Mouse (Mus musculus): Measurements from ENCODE around the gene Prodh2. TPM values are rescaled to one million over a fixed set of nuclear protein-coding genes. Genes with fewer than 3 reads are reported as not detected.

The Prodh2 gene
- polyA plus RNA-seq, 1 experiment from 2014 or later = 205 TPM

DNA sequence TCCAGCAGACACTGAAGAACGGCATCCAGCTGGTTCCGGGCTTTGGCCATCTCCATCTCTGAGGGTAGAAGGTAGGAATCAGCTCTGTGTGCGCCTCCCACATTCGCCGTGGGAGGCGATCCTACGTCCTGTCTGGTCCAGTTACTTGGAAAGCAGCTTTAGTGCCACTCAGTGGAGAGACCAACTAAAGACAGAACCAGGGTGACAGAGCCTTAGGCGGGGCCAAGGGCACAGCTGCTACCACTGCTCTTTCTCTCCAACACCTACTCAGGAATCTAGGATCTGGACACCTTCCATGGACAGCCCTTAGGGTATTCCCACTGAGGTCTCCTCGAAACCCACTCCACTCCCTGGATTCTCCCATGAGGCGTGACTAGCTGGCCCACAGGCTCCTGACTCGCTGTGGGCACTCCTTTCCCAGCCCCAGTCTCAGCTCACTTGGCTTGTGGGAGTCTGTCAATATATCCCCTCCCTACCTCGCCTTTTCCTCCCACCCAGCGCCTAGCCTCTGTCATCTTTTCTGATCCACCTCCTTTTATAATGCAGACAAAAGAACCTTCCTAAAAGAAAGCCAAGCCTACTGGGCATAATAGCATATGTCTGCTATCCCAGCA lies 64.6 kb downstream of the Prodh2 start:
- DNase-seq (no peak), ATAC-seq (no peak)
- WGBS (ENCODE audit: insufficient replicate concordance) = 84% methylated on average over 13 of the region's 13 CpGs
- peak overlapping the region; percentile 80 for H3K4me2 ChIP-seq (ENCODE audit: low read depth, low read length)
- H3K9me3 ChIP-seq (ENCODE audit: low read length) = no peaks in the 10 kb centered on the region
- H3K4me3 ChIP-seq (ENCODE audit: low read depth, low read length) = peak overlapping the region; percentile 58; the same call in 1 of the 2 replicates
- H3K27me3 ChIP-seq (ENCODE audit: insufficient read depth, low read length) = no peaks in the 10 kb centered on the region
- H3K36me3 ChIP-seq (replicated peaks; ENCODE audit: insufficient read depth, low read length) = peaks cover 22% of the 10 kb centered on the region
- H3K9ac ChIP-seq (replicated peaks) = peak overlapping the region; percentile 31; the same call in 1 of the 2 replicates
- H3K27ac ChIP-seq (ENCODE audit: low read depth) = no peak overlapping the region
- peaks cover 26% of the 10 kb centered on the region for H3K4me1 ChIP-seq (ENCODE audit: insufficient read depth)
- TF ChIP-seq EP300 (IDR thresholded peaks at IDR 0.05; ENCODE audit: low read depth) (no peak), CTCF (IDR thresholded peaks at IDR 0.05; ENCODE audit: low read depth) (no peak)

DNA sequence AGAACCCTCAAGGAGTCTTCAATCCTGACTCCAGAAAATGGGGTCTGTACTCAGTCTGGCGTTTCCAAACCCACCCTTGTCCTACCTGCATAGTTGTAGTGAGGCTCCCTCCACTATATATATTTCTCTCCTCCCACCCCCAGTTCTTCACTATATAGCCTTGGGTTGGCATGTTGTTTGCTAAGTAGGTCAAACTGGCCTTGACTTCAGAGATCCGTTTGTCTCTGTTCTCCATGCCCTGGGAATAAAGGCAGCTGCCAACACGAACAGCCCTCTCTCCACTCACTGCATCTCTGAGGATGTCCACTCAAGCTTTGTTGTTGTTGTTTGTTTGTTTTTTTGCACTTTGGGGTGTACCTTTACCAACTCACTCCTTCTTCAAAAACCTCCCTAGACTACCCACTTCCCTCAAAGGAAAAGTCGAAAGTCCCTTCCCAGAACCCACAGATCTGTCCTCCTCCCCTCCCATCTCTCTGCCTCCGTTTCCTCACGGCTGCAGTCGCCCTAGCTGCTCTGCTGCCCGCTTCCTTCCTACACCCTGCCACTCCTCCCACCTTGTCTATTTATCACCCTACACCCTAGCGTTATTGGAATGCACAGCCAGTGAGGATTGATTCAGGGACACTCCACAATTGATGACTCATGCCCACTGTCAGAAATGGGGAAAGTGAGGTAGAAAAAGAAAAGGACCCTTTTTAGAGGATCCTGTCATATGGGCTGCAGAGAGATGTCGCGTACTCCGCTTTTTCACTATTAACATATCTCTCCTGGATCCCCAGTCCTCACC lies 65.4 kb downstream of the Prodh2 start:
- peaks cover 22% of the 10 kb centered on the region for H3K36me3 ChIP-seq (replicated peaks; ENCODE audit: insufficient read depth, low read length)
- H3K4me3 ChIP-seq (ENCODE audit: low read depth, low read length) = peak overlapping the region; percentile 58
- H3K9me3 ChIP-seq (ENCODE audit: low read length) = no peaks in the 10 kb centered on the region
- TF ChIP-seq CTCF (IDR thresholded peaks at IDR 0.05; ENCODE audit: low read depth) (no peak), EP300 (IDR thresholded peaks at IDR 0.05; ENCODE audit: low read depth) (no peak)
- ATAC-seq (peak; percentile 18), DNase-seq (no peak)
- peak overlapping the region; percentile 60 for H3K9ac ChIP-seq (replicated peaks)
- 8% methylated on average over 12 of the region's 12 CpGs for WGBS (ENCODE audit: insufficient replicate concordance)
- no peaks in the 10 kb centered on the region for H3K27me3 ChIP-seq (ENCODE audit: insufficient read depth, low read length)
- peaks cover 20% of the 10 kb centered on the region for H3K4me1 ChIP-seq (ENCODE audit: insufficient read depth)
- peak overlapping the region; percentile 80 for H3K4me2 ChIP-seq (ENCODE audit: low read depth, low read length)
- H3K27ac ChIP-seq (ENCODE audit: low read depth) = peak overlapping the region; percentile 55

GRCm38 (mm10) chr7:30559443-30559954 lies 66.1 kb downstream of the Prodh2 start, which contains the start of gene Lin37:
TSS of gene Lin37 (minus strand) at chr7:30559838.
- H3K4me1 ChIP-seq (ENCODE audit: insufficient read depth) = peaks cover 24% of the 10 kb centered on the region

DNA sequence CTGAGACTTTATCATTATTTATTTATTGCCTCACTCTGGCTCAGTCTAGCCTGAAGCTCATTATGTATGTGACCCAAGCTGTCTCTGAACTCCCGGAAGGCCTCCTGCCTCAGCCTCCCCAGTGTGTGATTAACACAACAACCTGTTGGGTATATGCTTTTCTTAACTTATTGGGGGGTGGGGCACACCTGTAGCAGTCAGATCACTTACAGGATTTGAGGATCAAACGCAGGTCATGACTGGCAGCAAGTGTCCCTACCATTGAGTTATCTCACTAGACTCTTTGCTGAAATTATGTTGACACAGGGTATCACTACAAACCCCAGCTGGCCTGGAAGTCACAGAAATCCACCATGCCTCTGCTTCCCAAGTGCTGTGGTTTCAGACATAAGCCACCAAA lies 66.9 kb downstream of the Prodh2 start:
- peaks cover 24% of the 10 kb centered on the region for H3K4me1 ChIP-seq (ENCODE audit: insufficient read depth)
- peak overlapping the region; percentile 80; the same call in 1 of the 2 replicates for H3K4me2 ChIP-seq (ENCODE audit: low read depth, low read length)
- DNase-seq (no peak), ATAC-seq (no peak)
- WGBS (ENCODE audit: insufficient replicate concordance) = 67% methylated on average over 2 of the region's 2 CpGs
- H3K27ac ChIP-seq (ENCODE audit: low read depth) = peak overlapping the region; percentile 55; the same call in 1 of the 2 replicates
- H3K36me3 ChIP-seq (replicated peaks; ENCODE audit: insufficient read depth, low read length) = peaks cover 20% of the 10 kb centered on the region
- H3K4me3 ChIP-seq (ENCODE audit: low read depth, low read length) = no peak overlapping the region
- H3K27me3 ChIP-seq (ENCODE audit: insufficient read depth, low read length) = no peaks in the 10 kb centered on the region
- H3K9me3 ChIP-seq (ENCODE audit: low read length) = no peaks in the 10 kb centered on the region
- no peak overlapping the region for H3K9ac ChIP-seq (replicated peaks)
- no peak for TF ChIP-seq EP300 (IDR thresholded peaks at IDR 0.05; ENCODE audit: low read depth)
- TF ChIP-seq CTCF (IDR thresholded peaks at IDR 0.05; ENCODE audit: low read depth) = no peak

More at GRCm38 (mm10) chr7:30559443-30559954, 66.1 kb downstream of the Prodh2 start, which contains the start of gene Lin37:
- ATAC-seq = peak; percentile 80
- peak; percentile 92 for DNase-seq
- under 1% methylated on average over 20 of the region's 20 CpGs for WGBS (ENCODE audit: insufficient replicate concordance)
- Histone ChIP-seq H3K9me3 (ENCODE audit: low read length) (no peaks in the 10 kb centered on the region), H3K4me3 (ENCODE audit: low read depth, low read length) (peak within 1 kb of the TSS; percentile 58), H3K4me2 (ENCODE audit: low read depth, low read length) (peak within 1 kb of the TSS; percentile 80), H3K27me3 (ENCODE audit: insufficient read depth, low read length) (no peaks in the 10 kb centered on the region), H3K9ac (replicated peaks) (peak within 1 kb of the TSS; percentile 60), H3K27ac (ENCODE audit: low read depth) (peak within 1 kb of the TSS; percentile 55), H3K36me3 (replicated peaks; ENCODE audit: insufficient read depth, low read length) (peaks cover 22% of the 10 kb centered on the region)
- TF ChIP-seq CTCF (IDR thresholded peaks at IDR 0.05; ENCODE audit: low read depth) (no peak), EP300 (IDR thresholded peaks at IDR 0.05; ENCODE audit: low read depth) (no peak)

- Histone ChIP-seq H3K27ac (ENCODE audit: low read depth) (peak overlapping the region; percentile 65), H3K4me3 (ENCODE audit: low read depth, low read length) (peak overlapping the region; percentile 73), H3K9ac (replicated peaks) (peak overlapping the region; percentile 76), H3K27me3 (ENCODE audit: insufficient read depth, low read length) (no peaks in the 10 kb centered on the region), H3K9me3 (ENCODE audit: low read length) (no peaks in the 10 kb centered on the region), H3K4me2 (ENCODE audit: low read depth, low read length) (peak overlapping the region; percentile 93), H3K36me3 (replicated peaks; ENCODE audit: insufficient read depth, low read length) (peaks cover 23% of the 10 kb centered on the region), H3K4me1 (ENCODE audit: insufficient read depth) (peaks cover 24% of the 10 kb centered on the region)
- no peak for TF ChIP-seq CTCF (IDR thresholded peaks at IDR 0.05; ENCODE audit: low read depth)
- TF ChIP-seq EP300 (IDR thresholded peaks at IDR 0.05; ENCODE audit: low read depth) = no peak
- ATAC-seq = no peak
- under 1% methylated on average over 27 of the region's 27 CpGs for WGBS (ENCODE audit: insufficient replicate concordance)
- DNase-seq = no peak
These were observed 69.2 kb downstream of the Prodh2 start for GRCm38 (mm10) chr7:30562526-30563116.

Small RNA genes lying within 50 kb of the gene (microRNA-seq; reads per million reads assigned to microRNA genes)
- gene Gm38670 = 2.0 reads per million

Other genes with a start within 250 kb of the Prodh2 start
- 0.08 and 0.15 TPM in 2 replicates for gene Thap8, start 213.5 kb upstream of the Prodh2 start, polyA plus RNA-seq (2015; fragmentation: Nextera tagmentation; extraction: Ambion mirVana)
- 3.1 and 3.4 TPM in 2 replicates for gene Wdr62, start 213.2 kb upstream of the Prodh2 start, polyA plus RNA-seq (2015; fragmentation: Nextera tagmentation; extraction: Ambion mirVana)
- 0.34 and 0.59 TPM in 2 replicates for gene Clip3, start 201.9 kb upstream of the Prodh2 start, polyA plus RNA-seq (2015; fragmentation: Nextera tagmentation; extraction: Ambion mirVana)
- 23.1 and 23.9 TPM in 2 replicates for gene Alkbh6, start 184.9 kb upstream of the Prodh2 start, polyA plus RNA-seq (2015; fragmentation: Nextera tagmentation; extraction: Ambion mirVana)
- gene Syne4, start 178.8 kb upstream of the Prodh2 start, polyA plus RNA-seq (2015; fragmentation: Nextera tagmentation; extraction: Ambion mirVana) = 11.4 and 12.8 TPM in 2 replicates
- gene E130208F15Rik, start 171.9 kb upstream of the Prodh2 start, polyA plus RNA-seq (2015; fragmentation: Nextera tagmentation; extraction: Ambion mirVana) = not detected in 2 replicates
- 14.0 TPM in 2 replicates for gene Sdhaf1, start 169.7 kb upstream of the Prodh2 start, polyA plus RNA-seq (2015; fragmentation: Nextera tagmentation; extraction: Ambion mirVana)
- 7.4 and 8.3 TPM in 2 replicates for gene Lrfn3, start 130.8 kb upstream of the Prodh2 start, polyA plus RNA-seq (2015; fragmentation: Nextera tagmentation; extraction: Ambion mirVana)
- 221 and 231 TPM in 2 replicates for gene Tyrobp, start 79.9 kb upstream of the Prodh2 start, polyA plus RNA-seq (2015; fragmentation: Nextera tagmentation; extraction: Ambion mirVana)
- gene Hcst, start 73.8 kb upstream of the Prodh2 start, polyA plus RNA-seq (2015; fragmentation: Nextera tagmentation; extraction: Ambion mirVana) = 17.4 and 17.6 TPM in 2 replicates
- gene Nfkbid, start 71.9 kb upstream of the Prodh2 start, polyA plus RNA-seq (2015; fragmentation: Nextera tagmentation; extraction: Ambion mirVana) = 1.7 and 2.3 TPM in 2 replicates
- 1.2 and 1.6 TPM in 2 replicates for gene Aplp1, start 48.1 kb upstream of the Prodh2 start, polyA plus RNA-seq (2015; fragmentation: Nextera tagmentation; extraction: Ambion mirVana)
- 0.05 TPM in 1 of 2 replicates, not detected in the other for gene Kirrel2, start 35.9 kb upstream of the Prodh2 start, polyA plus RNA-seq (2015; fragmentation: Nextera tagmentation; extraction: Ambion mirVana)
- gene Nphs1, start 35.3 kb upstream of the Prodh2 start, polyA plus RNA-seq (2015; fragmentation: Nextera tagmentation; extraction: Ambion mirVana) = 0.06 and 0.07 TPM in 2 replicates
- gene Arhgap33, start 41.4 kb downstream of the Prodh2 start, polyA plus RNA-seq (2015; fragmentation: Nextera tagmentation; extraction: Ambion mirVana) = 1.0 and 1.1 TPM in 2 replicates
- 4.9 and 6.6 TPM in 2 replicates for gene Hspb6, start 58.6 kb downstream of the Prodh2 start, polyA plus RNA-seq (2015; fragmentation: Nextera tagmentation; extraction: Ambion mirVana)
- gene Proser3, start 58.7 kb downstream of the Prodh2 start, polyA plus RNA-seq (2015; fragmentation: Nextera tagmentation; extraction: Ambion mirVana) = 0.53 and 1.1 TPM in 2 replicates
- gene Lin37, start 66.2 kb downstream of the Prodh2 start, polyA plus RNA-seq (2015; fragmentation: Nextera tagmentation; extraction: Ambion mirVana) = 16.0 and 18.9 TPM in 2 replicates
- gene U2af1l4, start 69.7 kb downstream of the Prodh2 start, polyA plus RNA-seq (2015; fragmentation: Nextera tagmentation; extraction: Ambion mirVana) = 34.4 and 34.8 TPM in 2 replicates
- gene Gm49396, start 69.7 kb downstream of the Prodh2 start, polyA plus RNA-seq (2015; fragmentation: Nextera tagmentation; extraction: Ambion mirVana) = 1.5 and 1.8 TPM in 2 replicates
- 85.3 and 94.5 TPM in 2 replicates for gene Psenen, start 70.0 kb downstream of the Prodh2 start, polyA plus RNA-seq (2015; fragmentation: Nextera tagmentation; extraction: Ambion mirVana)
- gene Igflr1, start 71.8 kb downstream of the Prodh2 start, polyA plus RNA-seq (2015; fragmentation: Nextera tagmentation; extraction: Ambion mirVana) = 0.52 and 1.2 TPM in 2 replicates
- gene Kmt2b, start 95.1 kb downstream of the Prodh2 start, polyA plus RNA-seq (2015; fragmentation: Nextera tagmentation; extraction: Ambion mirVana) = 1.9 and 3.1 TPM in 2 replicates
- 0.53 and 1.2 TPM in 2 replicates for gene Zbtb32, start 105.3 kb downstream of the Prodh2 start, polyA plus RNA-seq (2015; fragmentation: Nextera tagmentation; extraction: Ambion mirVana)
- gene Upk1a, start 119.2 kb downstream of the Prodh2 start, polyA plus RNA-seq (2015; fragmentation: Nextera tagmentation; extraction: Ambion mirVana) = 0.07 and 0.14 TPM in 2 replicates
- gene Cox6b1, start 132.5 kb downstream of the Prodh2 start, polyA plus RNA-seq (2015; fragmentation: Nextera tagmentation; extraction: Ambion mirVana) = 995 and 998 TPM in 2 replicates
- not detected in 2 replicates for gene Etv2, start 142.2 kb downstream of the Prodh2 start, polyA plus RNA-seq (2015; fragmentation: Nextera tagmentation; extraction: Ambion mirVana)
- 41.8 and 43.3 TPM in 2 replicates for gene Rbm42, start 156.7 kb downstream of the Prodh2 start, polyA plus RNA-seq (2015; fragmentation: Nextera tagmentation; extraction: Ambion mirVana)
- gene Haus5, start 171.4 kb downstream of the Prodh2 start, polyA plus RNA-seq (2015; fragmentation: Nextera tagmentation; extraction: Ambion mirVana) = 11.4 and 13.0 TPM in 2 replicates
- not detected in 2 replicates for gene Pmis2, start 178.0 kb downstream of the Prodh2 start, polyA plus RNA-seq (2015; fragmentation: Nextera tagmentation; extraction: Ambion mirVana)
- 0.53 and 1.4 TPM in 2 replicates for gene 2200002J24Rik, start 205.3 kb downstream of the Prodh2 start, polyA plus RNA-seq (2015; fragmentation: Nextera tagmentation; extraction: Ambion mirVana)
- 1.1 and 1.6 TPM in 2 replicates for gene Atp4a, start 218.6 kb downstream of the Prodh2 start, polyA plus RNA-seq (2015; fragmentation: Nextera tagmentation; extraction: Ambion mirVana)
- gene Tmem147, start 235.9 kb downstream of the Prodh2 start, polyA plus RNA-seq (2015; fragmentation: Nextera tagmentation; extraction: Ambion mirVana) = 153 and 158 TPM in 2 replicates